Mouse (Mus musculus) neural tube, embryonic 11.5 days (tissue): ENCODE measurements at regions not wholly inside any gene's neighbourhood (a gene's known extent, or its start where the extent isn't known, plus 50 kb on each side); places are given as distances from the start of the nearest gene placed in this dataset.

Experiments used
- ATAC-seq: fragments of 200-750 bp; cut with Nextera tagmentation; 2 replicates; pipeline ENCODE4 v1.8.0; 2017; ENCODE audit warnings: moderate number of reproducible peaks, mild to moderate bottlenecking, moderate TSS enrichment, moderate library complexity; ENCODE audit not compliant: insufficient read depth, low FRiP score, low TSS enrichment
- DNase-seq: peaks from one replicate; pipeline ENCODE4 v3.0.0-alpha.2; 2015; ENCODE audit warnings: low spot score
- H3K27ac ChIP-seq: fragments of 300-500 bp; sonication (generic); 2 replicates; pipeline ENCODE4 v1.5.1; 2014; ENCODE audit warnings: low read depth, mild to moderate bottlenecking, low read length
- H3K27me3 ChIP-seq: fragments of 300-500 bp; sonication (generic); 2 replicates; pipeline ENCODE4 v1.6.1; 2014; ENCODE audit warnings: mild to moderate bottlenecking, low read length, mixed read lengths; ENCODE audit not compliant: control insufficient read depth, insufficient read depth
- H3K36me3 ChIP-seq: fragments of 300-500 bp; sonication (generic); 2 replicates; pipeline ENCODE4 v1.6.1; 2014; ENCODE audit warnings: mild to moderate bottlenecking, low read length, moderate library complexity, mixed read lengths; ENCODE audit not compliant: control insufficient read depth, insufficient read depth
- H3K4me1 ChIP-seq: fragments of 300-500 bp; sonication (generic); 2 replicates; pipeline ENCODE4 v1.6.1; 2014; ENCODE audit warnings: low read length, mixed read lengths; ENCODE audit not compliant: control insufficient read depth, insufficient read depth
- H3K4me2 ChIP-seq: fragments of 300-500 bp; sonication (generic); 2 replicates; pipeline ENCODE4 v1.6.1; 2014; ENCODE audit warnings: low read depth, mild to moderate bottlenecking, moderate library complexity
- H3K4me3 ChIP-seq: fragments of 300-500 bp; sonication (generic); 2 replicates; pipeline ENCODE4 v1.5.1; 2014; ENCODE audit warnings: low read depth, low read length
- H3K9ac ChIP-seq: fragments of 300-500 bp; sonication (generic); 2 replicates; pipeline ENCODE4 v1.6.1; 2014; ENCODE audit warnings: mild to moderate bottlenecking, low read length
- H3K9me3 ChIP-seq: fragments of 300-500 bp; sonication (generic); 2 replicates; pipeline ENCODE4 v1.6.1; 2016; ENCODE audit warnings: low read length; ENCODE audit not compliant: control insufficient read depth
- WGBS: fragments of 180-500 bp; shearing (Covaris S2); extraction: QIAGEN DNeasy Blood & Tissue Kit; methylation state at CpG from one replicate; pipeline ENCODE4 v1.1.7; 2014; 5-methylcytosine and 5-hydroxymethylcytosine counted together

DNA sequence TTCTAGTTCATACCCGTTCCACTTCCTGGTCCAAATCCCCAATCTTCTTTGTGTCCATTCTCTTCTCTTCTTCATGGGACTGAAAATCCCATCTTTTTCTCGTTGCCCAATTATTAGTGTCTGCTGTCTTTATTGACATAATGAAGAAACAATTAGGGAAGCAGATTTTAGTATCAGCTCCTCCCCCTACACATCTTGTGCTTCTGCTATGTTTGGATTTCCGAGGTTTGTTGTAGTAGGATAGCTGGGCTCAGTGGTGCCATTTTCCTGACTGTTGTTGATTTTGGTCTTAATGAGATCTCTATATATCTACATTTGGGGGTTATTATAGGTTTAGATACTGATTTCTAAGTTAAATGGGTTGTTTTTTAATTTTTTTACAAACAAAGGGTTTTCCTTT is 849.5 kb downstream of the Brinp3 start:
- no peak overlapping the region for H3K4me2 ChIP-seq
- no peaks in the 10 kb centered on the region for H3K4me1 ChIP-seq
- no peak overlapping the region for H3K9ac ChIP-seq
- no peaks in the 10 kb centered on the region for H3K36me3 ChIP-seq
- no peak for DNase-seq
- no peak for ATAC-seq
- no peak overlapping the region for H3K4me3 ChIP-seq
- 94% methylated on average over 3 of the region's 3 CpGs for WGBS
- H3K27ac ChIP-seq: no peak overlapping the region
- no peaks in the 10 kb centered on the region for H3K9me3 ChIP-seq
- no peaks in the 10 kb centered on the region for H3K27me3 ChIP-seq
